Mouse (Mus musculus): ENCODE measurements around the gene Unc13a. TPM values are rescaled to one million over a fixed set of nuclear protein-coding genes. Genes with fewer than 3 reads are reported as not detected.
"Not testable (repeated sequence)": the region's sequence is repeated elsewhere in the genome, so short reads cannot be mapped to it uniquely, and the experiment has no call there.

Unc13a gene
- 13.9 and 16.1 TPM in 2 replicates for polyA plus RNA-seq (2016; fragmentation: Nextera tagmentation; extraction: Ambion mirVana)

DNA sequence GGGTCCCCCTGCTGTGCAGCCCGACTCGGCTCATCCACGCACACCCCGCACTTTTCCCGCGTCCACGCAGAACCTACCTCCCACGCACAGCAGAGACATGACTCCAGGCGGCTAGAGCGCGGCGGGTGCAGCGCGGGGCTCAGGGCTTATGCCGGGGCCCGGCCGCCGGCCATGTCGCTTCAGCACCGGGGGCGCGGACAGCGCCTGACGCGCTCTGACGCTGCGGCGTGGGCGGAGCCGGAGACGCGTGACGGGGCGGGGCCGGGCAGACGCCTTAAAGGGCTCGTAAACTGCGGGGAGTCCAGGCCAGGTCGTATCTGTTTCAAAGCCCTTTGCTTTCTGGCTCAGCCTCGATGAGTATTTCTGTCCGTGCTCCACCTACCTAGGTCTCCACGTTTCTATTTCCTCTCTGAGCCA lies at the start of gene Unc13a:
TSS of gene Unc13a (minus strand) at position 209 of the 417 bp plus-strand sequence.
- no peaks in the 10 kb centered on the region for H3K9me3 ChIP-seq (replicated peaks)
- H3K4me3 ChIP-seq, result peak within 1 kb of the TSS; percentile 70
- peak; percentile 75 for ATAC-seq (ENCODE audit: low FRiP score)
- peak within 1 kb of the TSS; percentile 88 for H3K27ac ChIP-seq
- H3K4me1 ChIP-seq, result peaks cover 38% of the 10 kb centered on the region
- H3K9ac ChIP-seq, result peak within 1 kb of the TSS; percentile 76
- no peaks in the 10 kb centered on the region for H3K36me3 ChIP-seq
- H3K4me2 ChIP-seq (replicated peaks), result peak within 1 kb of the TSS; percentile 93
- peaks cover 60% of the 10 kb centered on the region for H3K27me3 ChIP-seq
- under 1% methylated on average over 42 of the region's 42 CpGs for WGBS

DNA sequence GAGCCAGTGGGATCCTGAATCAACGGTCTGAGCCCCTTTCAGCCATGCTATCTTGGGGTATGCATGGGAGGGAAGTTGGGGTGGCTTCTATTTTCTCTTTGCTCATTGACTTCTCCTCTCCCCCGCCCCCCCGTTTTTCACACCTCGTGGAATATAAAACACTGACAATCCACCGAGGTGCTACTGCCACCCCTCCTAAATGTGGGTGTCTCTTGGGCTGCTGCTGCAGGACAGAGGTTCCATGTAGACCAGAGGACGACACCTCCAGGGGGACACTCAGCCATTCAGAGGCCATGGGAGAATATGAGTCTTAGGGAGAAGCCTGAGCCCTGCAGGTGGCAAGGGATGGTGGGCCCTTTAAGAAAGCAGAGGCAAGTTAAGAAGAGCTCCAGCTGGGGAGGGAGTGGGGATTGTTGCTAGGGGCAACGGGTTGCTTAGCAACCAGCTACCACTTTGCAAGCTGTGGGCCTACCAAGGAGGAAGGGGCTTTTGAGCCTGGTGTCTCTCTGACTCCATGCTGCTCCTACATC lies 48.4 kb upstream of the Unc13a start:
- no peak overlapping the region for H3K9ac ChIP-seq
- H3K4me1 ChIP-seq, result peaks cover 58% of the 10 kb centered on the region
- 28% methylated on average over 7 of the region's 7 CpGs for WGBS

GRCm38 (mm10) chr8:71719218-71719617 lies 47.7 kb upstream of the Unc13a start:
- Histone ChIP-seq H3K9ac (no peak overlapping the region), H3K27me3 (peaks cover 4% of the 10 kb centered on the region; the same call in 1 of the 2 replicates), H3K4me1 (peaks cover 50% of the 10 kb centered on the region), H3K27ac (peak overlapping the region; percentile 60), H3K9me3 (replicated peaks) (no peaks in the 10 kb centered on the region), H3K4me2 (replicated peaks) (no peak overlapping the region), H3K36me3 (peaks cover 18% of the 10 kb centered on the region), H3K4me3 (no peak overlapping the region)
- 55% methylated on average over 4 of the region's 4 CpGs for WGBS
- peak; percentile 9; the same call in 1 of the 2 replicates for ATAC-seq (ENCODE audit: low FRiP score)

More for the DNA sequence above, 48.4 kb upstream of the Unc13a start:
- 0 out of 2 replicates have a peak overlapping the region, but pooled peaks have one; percentile 2 for H3K4me3 ChIP-seq
- peak overlapping the region; percentile 34 for H3K4me2 ChIP-seq (replicated peaks)
- H3K9me3 ChIP-seq (replicated peaks), result no peaks in the 10 kb centered on the region
- peak; percentile 83 for ATAC-seq (ENCODE audit: low FRiP score)
- H3K36me3 ChIP-seq, result peaks cover 18% of the 10 kb centered on the region
- peaks cover 6% of the 10 kb centered on the region for H3K27me3 ChIP-seq
- peak overlapping the region; percentile 61 for H3K27ac ChIP-seq

DNA sequence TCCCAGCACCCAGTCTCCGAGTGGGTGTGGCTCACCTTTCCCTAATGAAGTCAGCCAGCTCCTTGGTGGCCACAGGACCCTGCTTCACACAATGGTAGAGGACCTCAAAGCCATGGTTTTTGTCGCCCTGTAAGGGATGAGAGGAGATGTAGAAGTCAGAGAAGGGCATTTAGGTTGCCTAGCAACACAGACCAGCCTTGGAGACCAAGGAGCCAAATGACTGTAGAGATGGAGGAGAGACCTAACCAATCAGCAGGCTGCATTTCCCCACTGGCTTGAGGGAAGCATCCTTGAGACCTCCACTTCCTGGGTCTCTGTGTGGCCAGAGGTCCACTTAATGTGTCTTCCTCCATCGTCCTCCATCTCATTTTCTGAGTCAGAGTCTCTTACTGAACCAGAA lies 46.7 kb upstream of the Unc13a start:
- no peak overlapping the region for H3K27ac ChIP-seq
- no peak for ATAC-seq (ENCODE audit: low FRiP score)
- no peaks in the 10 kb centered on the region for H3K9me3 ChIP-seq (replicated peaks)

GRCm38 (mm10) chr8:71717096-71717495 lies 45.5 kb upstream of the Unc13a start:
- WGBS, result 90% methylated on average over 12 of the region's 12 CpGs
- peaks cover 18% of the 10 kb centered on the region for H3K36me3 ChIP-seq
- ATAC-seq (ENCODE audit: low FRiP score), result no peak

More for the DNA sequence above, 46.7 kb upstream of the Unc13a start:
- 27% methylated on average over 3 of the region's 3 CpGs for WGBS
- no peak overlapping the region for H3K9ac ChIP-seq
- H3K4me3 ChIP-seq, result no peak overlapping the region
- H3K36me3 ChIP-seq, result peaks cover 18% of the 10 kb centered on the region
- H3K27me3 ChIP-seq, result peaks cover 4% of the 10 kb centered on the region; the same call in 1 of the 2 replicates
- H3K4me1 ChIP-seq, result peaks cover 48% of the 10 kb centered on the region
- H3K4me2 ChIP-seq (replicated peaks), result no peak overlapping the region

DNA sequence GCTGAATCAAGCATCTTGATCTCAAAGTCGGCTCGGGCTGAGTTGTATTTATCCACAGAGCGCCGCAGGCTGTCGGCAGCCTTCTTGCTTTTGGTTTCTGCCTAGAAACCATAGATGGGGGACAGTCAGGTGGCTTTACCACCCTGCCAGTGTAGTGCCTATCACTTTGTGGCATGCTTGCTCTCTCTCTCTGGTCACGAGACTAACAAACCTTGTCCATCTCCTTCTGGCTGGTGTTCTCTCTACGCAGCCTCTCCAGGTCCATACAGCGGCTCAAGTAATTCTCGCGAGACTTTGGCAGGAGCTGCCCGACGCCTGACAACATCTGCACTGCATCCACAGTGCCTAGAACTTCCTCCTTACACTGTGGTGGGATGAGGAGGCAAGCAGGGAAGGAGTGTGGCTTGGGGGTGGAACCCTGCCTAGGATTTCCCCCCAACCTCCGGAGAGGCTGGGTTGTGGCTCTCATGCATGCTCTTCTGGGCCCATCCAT lies 45.0 kb upstream of the Unc13a start:
- H3K9ac ChIP-seq, result no peak overlapping the region
- H3K27me3 ChIP-seq, result 0 out of 2 replicates have a peak, but pooled peaks cover 3% of the 10 kb centered on the region
- no peak overlapping the region for H3K4me2 ChIP-seq (replicated peaks)
- ATAC-seq (ENCODE audit: low FRiP score), result no peak
- no peak overlapping the region for H3K4me3 ChIP-seq
- peaks cover 35% of the 10 kb centered on the region for H3K4me1 ChIP-seq
- WGBS, result 84% methylated on average over 13 of the region's 13 CpGs
- H3K9me3 ChIP-seq (replicated peaks), result no peaks in the 10 kb centered on the region
- H3K27ac ChIP-seq, result no peak overlapping the region
- peaks cover 22% of the 10 kb centered on the region for H3K36me3 ChIP-seq

More at GRCm38 (mm10) chr8:71717096-71717495, 45.5 kb upstream of the Unc13a start:
- no peaks in the 10 kb centered on the region for H3K9me3 ChIP-seq (replicated peaks)
- 0 out of 2 replicates have a peak, but pooled peaks cover 3% of the 10 kb centered on the region for H3K27me3 ChIP-seq
- no peak overlapping the region for H3K9ac ChIP-seq
- no peak overlapping the region for H3K4me2 ChIP-seq (replicated peaks)
- no peak overlapping the region for H3K4me3 ChIP-seq
- peaks cover 39% of the 10 kb centered on the region for H3K4me1 ChIP-seq
- H3K27ac ChIP-seq, result no peak overlapping the region

DNA sequence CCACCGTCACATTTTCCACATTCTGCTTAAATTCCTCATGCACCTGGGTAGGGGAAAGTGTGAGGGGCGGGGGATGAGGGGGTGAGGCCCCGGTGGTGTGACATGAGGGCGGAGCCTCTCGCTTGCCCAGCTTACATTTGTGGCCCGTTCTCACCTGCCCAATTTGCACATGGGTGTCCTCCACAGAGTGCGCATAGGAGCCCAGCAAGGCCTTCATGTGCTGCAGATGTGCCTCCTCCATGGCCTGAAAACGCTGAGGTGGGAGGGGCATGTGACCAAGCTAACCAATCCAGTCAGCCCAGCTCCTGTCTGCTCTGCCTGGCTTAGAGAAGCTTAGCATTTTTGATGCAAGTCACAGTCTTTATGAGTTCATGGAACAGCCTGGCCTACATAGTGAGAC lies 44.0 kb upstream of the Unc13a start:
- ATAC-seq (ENCODE audit: low FRiP score), result no peak
- no peak overlapping the region for H3K27ac ChIP-seq
- WGBS, result 56% methylated on average over 8 of the region's 8 CpGs
- peaks cover 24% of the 10 kb centered on the region for H3K4me1 ChIP-seq
- no peak overlapping the region for H3K4me3 ChIP-seq
- no peak overlapping the region for H3K9ac ChIP-seq
- 0 out of 2 replicates have a peak, but pooled peaks cover 3% of the 10 kb centered on the region for H3K27me3 ChIP-seq
- peaks cover 23% of the 10 kb centered on the region for H3K36me3 ChIP-seq
- H3K9me3 ChIP-seq (replicated peaks), result no peaks in the 10 kb centered on the region
- no peak overlapping the region for H3K4me2 ChIP-seq (replicated peaks)

DNA sequence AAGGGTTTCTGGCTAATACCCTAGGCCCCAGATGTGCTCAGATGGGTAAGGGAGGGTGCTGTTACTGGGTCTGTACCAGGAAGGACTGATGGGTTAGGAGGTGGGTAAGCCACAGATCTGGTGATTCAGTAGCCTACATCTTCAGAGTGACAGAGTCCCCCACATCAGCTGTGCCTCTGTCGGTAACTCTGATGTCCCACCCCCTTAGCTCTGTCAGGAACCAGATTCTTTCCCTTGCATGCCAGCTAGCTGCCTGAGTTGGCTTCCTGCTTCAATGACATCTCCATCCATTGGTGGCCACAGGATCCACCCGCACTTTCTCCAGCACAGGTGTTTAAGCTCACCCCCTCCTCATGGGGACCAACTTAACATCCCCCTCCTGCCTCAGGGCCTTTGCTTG lies 40.0 kb upstream of the Unc13a start:
- WGBS, result 92% methylated on average over 2 of the region's 2 CpGs
- no peak overlapping the region for H3K9ac ChIP-seq
- peaks cover 11% of the 10 kb centered on the region; the same call in 1 of the 2 replicates for H3K36me3 ChIP-seq
- peaks cover 29% of the 10 kb centered on the region for H3K27me3 ChIP-seq
- H3K4me3 ChIP-seq, result no peak overlapping the region
- peaks cover 5% of the 10 kb centered on the region; the same call in 1 of the 2 replicates for H3K4me1 ChIP-seq
- no peaks in the 10 kb centered on the region for H3K9me3 ChIP-seq (replicated peaks)
- ATAC-seq (ENCODE audit: low FRiP score), result no peak
- no peak overlapping the region for H3K4me2 ChIP-seq (replicated peaks)
- no peak overlapping the region for H3K27ac ChIP-seq

- ATAC-seq (ENCODE audit: low FRiP score), result peak; percentile 69
- Histone ChIP-seq H3K4me2 (replicated peaks) (peak overlapping the region; percentile 49), H3K36me3 (peaks cover 5% of the 10 kb centered on the region; the same call in 1 of the 2 replicates), H3K9ac (peak overlapping the region; percentile 33), H3K27me3 (peaks cover 34% of the 10 kb centered on the region), H3K4me1 (peaks cover 5% of the 10 kb centered on the region; the same call in 1 of the 2 replicates), H3K27ac (no peak overlapping the region), H3K9me3 (replicated peaks) (no peaks in the 10 kb centered on the region), H3K4me3 (peak overlapping the region; percentile 22; the same call in 1 of the 2 replicates)
- 20% methylated on average over 25 of the region's 25 CpGs for WGBS
These were observed 38.4 kb upstream of the Unc13a start for GRCm38 (mm10) chr8:71709800-71710446.

DNA sequence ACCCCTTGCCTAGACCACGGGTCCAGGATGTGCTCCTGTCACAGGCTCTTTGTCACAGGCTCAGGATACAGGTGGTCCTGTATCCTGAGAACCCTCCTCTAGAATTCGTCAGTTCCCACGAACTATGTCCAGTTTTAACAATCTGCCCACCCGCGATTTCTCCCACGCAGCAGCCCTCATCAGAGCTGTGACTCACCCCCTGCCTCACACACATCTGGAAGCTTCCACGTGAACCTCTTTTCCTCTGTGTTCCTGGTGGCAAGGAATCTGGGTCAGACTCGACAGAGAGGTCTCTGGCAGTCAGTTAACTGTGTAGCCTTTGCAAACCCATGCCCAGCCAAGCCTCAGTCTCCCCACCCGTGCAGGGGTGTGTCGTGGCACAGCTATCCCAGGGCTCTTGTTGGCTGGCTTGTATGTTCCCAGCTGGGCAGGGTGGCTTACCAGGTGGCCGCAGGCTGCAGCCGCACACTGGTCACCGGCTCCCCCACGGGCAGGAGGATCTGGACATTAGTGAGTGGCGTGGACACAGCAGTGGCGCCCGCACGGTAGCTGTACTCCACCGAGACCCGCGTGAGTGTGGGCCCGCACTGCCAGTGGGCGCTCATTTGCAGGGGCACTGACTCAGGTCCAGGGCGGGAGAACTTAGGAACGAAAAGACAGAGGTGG lies 37.7 kb upstream of the Unc13a start:
- Histone ChIP-seq H3K36me3 (peaks cover 5% of the 10 kb centered on the region; the same call in 1 of the 2 replicates), H3K4me2 (replicated peaks) (peak overlapping the region; percentile 49; the same call in 1 of the 2 replicates), H3K27me3 (peaks cover 41% of the 10 kb centered on the region), H3K27ac (no peak overlapping the region), H3K4me3 (no peak overlapping the region), H3K9ac (no peak overlapping the region), H3K9me3 (replicated peaks) (no peaks in the 10 kb centered on the region), H3K4me1 (peaks cover 5% of the 10 kb centered on the region; the same call in 1 of the 2 replicates)
- WGBS, result 41% methylated on average over 25 of the region's 25 CpGs
- ATAC-seq (ENCODE audit: low FRiP score), result peak; percentile 49; the same call in 1 of the 2 replicates

- H3K27ac ChIP-seq, result no peak overlapping the region
- H3K27me3 ChIP-seq, result peaks cover 55% of the 10 kb centered on the region
- no peak overlapping the region for H3K4me3 ChIP-seq
- WGBS, result 34% methylated on average over 8 of the region's 8 CpGs
- ATAC-seq (ENCODE audit: low FRiP score), result no peak
- peaks cover 5% of the 10 kb centered on the region; the same call in 1 of the 2 replicates for H3K4me1 ChIP-seq
- H3K36me3 ChIP-seq, result peaks cover 5% of the 10 kb centered on the region; the same call in 1 of the 2 replicates
- no peak overlapping the region for H3K4me2 ChIP-seq (replicated peaks)
- no peaks in the 10 kb centered on the region for H3K9me3 ChIP-seq (replicated peaks)
- H3K9ac ChIP-seq, result no peak overlapping the region
These were observed 36.3 kb upstream of the Unc13a start for GRCm38 (mm10) chr8:71707874-71708273.

DNA sequence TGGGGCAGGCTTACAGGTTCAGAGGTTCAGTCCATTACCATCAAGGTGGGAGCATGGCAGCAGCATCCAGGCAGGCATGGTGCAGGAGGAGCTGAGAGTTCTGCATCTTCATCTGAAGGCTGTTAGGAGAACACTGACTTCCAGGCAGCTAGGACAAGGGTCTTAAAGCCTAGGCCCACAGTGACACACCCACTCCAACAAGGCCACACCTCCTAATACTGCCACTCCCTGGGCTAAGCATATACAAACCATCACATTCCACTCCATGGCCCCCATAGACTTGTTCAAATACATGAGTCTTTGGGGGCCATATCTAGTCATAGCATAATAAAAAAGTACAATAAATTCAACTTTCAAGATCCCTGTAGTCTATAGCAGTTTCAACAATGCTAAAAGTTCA lies 31.8 kb upstream of the Unc13a start:
- ATAC-seq (ENCODE audit: low FRiP score), result not testable (repeated sequence)

More for the DNA sequence above, 31.8 kb upstream of the Unc13a start:
- not testable (repeated sequence) for H3K9me3 ChIP-seq (replicated peaks); H3K9ac ChIP-seq; H3K36me3 ChIP-seq; H3K4me1 ChIP-seq; H3K4me3 ChIP-seq; H3K4me2 ChIP-seq (replicated peaks); H3K27ac ChIP-seq
- H3K27me3 ChIP-seq, result peaks cover 84% of the 10 kb centered on the region
